Mouse (Mus musculus): Measurements from ENCODE around the gene Vmn2r9. TPM values are rescaled to one million over a fixed set of nuclear protein-coding genes. Genes with fewer than 3 reads are reported as not detected.

Gene Vmn2r9
- polyA plus RNA-seq, 1 experiment from 2014 or later, result not detected

Other genes starting within 250 kb of the Vmn2r9 start
- gene Gak, start 222.8 kb downstream of the Vmn2r9 start, polyA plus RNA-seq (2015; fragmentation: Nextera tagmentation; extraction: Ambion mirVana), result 58.2 and 60.3 TPM in 2 replicates
- 24.9 and 25.7 TPM in 2 replicates for gene Tmem175, start 222.8 kb downstream of the Vmn2r9 start, polyA plus RNA-seq (2015; fragmentation: Nextera tagmentation; extraction: Ambion mirVana)
- 9.6 and 13.2 TPM in 2 replicates for gene Idua, start 192.3 kb downstream of the Vmn2r9 start, polyA plus RNA-seq (2015; fragmentation: Nextera tagmentation; extraction: Ambion mirVana)
- gene Dgkq, start 182.9 kb downstream of the Vmn2r9 start, polyA plus RNA-seq (2015; fragmentation: Nextera tagmentation; extraction: Ambion mirVana), result 26.5 and 31.9 TPM in 2 replicates
- gene Slc26a1, start 177.0 kb downstream of the Vmn2r9 start, polyA plus RNA-seq (2015; fragmentation: Nextera tagmentation; extraction: Ambion mirVana), result 2.3 and 2.4 TPM in 2 replicates
- gene Fgfrl1, start 160.2 kb downstream of the Vmn2r9 start, polyA plus RNA-seq (2015; fragmentation: Nextera tagmentation; extraction: Ambion mirVana), result 5.8 and 7.0 TPM in 2 replicates
- not detected in 2 replicates for gene Rnf212, start 77.6 kb downstream of the Vmn2r9 start, polyA plus RNA-seq (2015; fragmentation: Nextera tagmentation; extraction: Ambion mirVana)
- gene Tmed11, start 57.2 kb downstream of the Vmn2r9 start, polyA plus RNA-seq (2015; fragmentation: Nextera tagmentation; extraction: Ambion mirVana), result not detected in 2 replicates
- gene Vmn2r8, start 43.8 kb downstream of the Vmn2r9 start, polyA plus RNA-seq (2015; fragmentation: Nextera tagmentation; extraction: Ambion mirVana), result not detected in 2 replicates
- gene Vmn2r10, start 153.9 kb upstream of the Vmn2r9 start, polyA plus RNA-seq (2015; fragmentation: Nextera tagmentation; extraction: Ambion mirVana), result not detected in 2 replicates
- gene Vmn2r11, start 207.0 kb upstream of the Vmn2r9 start, polyA plus RNA-seq (2015; fragmentation: Nextera tagmentation; extraction: Ambion mirVana), result not detected in 2 replicates
- gene Vmn2r12, start 245.3 kb upstream of the Vmn2r9 start, polyA plus RNA-seq (2015; fragmentation: Nextera tagmentation; extraction: Ambion mirVana), result not detected in 2 replicates

All from forebrain, embryonic 16.5 days (tissue).